Mouse (Mus musculus) embryonic fibroblast, embryonic 13.5 days (primary cell): Measurements from ENCODE around the gene Gga1. TPM values are rescaled to one million over a fixed set of nuclear protein-coding genes. Genes with fewer than 3 reads are reported as not detected.

Experiments
- H3K27ac ChIP-seq: 2 replicates; pipeline ENCODE4 v1.5.1; 2012; ENCODE audit warnings: low read length, control low read depth, inconsistent platforms; ENCODE audit not compliant: insufficient read depth
- H3K4me1 ChIP-seq: 2 replicates; pipeline ENCODE4 v1.6.1; 2011; ENCODE audit warnings: low read length; ENCODE audit not compliant: control insufficient read depth, insufficient read depth
- H3K4me3 ChIP-seq: 2 replicates; pipeline ENCODE4 v1.5.1; 2011; ENCODE audit warnings: mild to moderate bottlenecking, control low read depth, low read length; ENCODE audit not compliant: insufficient read depth
- CTCF ChIP-seq: IDR thresholded peaks from 2 replicates; pipeline ENCODE4 v1.5.1; 2011; ENCODE audit warnings: mild to moderate bottlenecking, control low read depth, low read length, moderate library complexity, borderline replicate concordance; ENCODE audit not compliant: insufficient read depth
- POLR2A ChIP-seq: IDR thresholded peaks from 2 replicates; pipeline ENCODE4 v1.6.1; 2011; ENCODE audit warnings: low read depth, mild to moderate bottlenecking, control low read depth, low read length, moderate library complexity
- polyA plus RNA-seq: library from polyadenylated mRNA; stranded (reverse); fragments of >200 nt; gene quantifications from 2 replicates; pipeline ENCODE4 v1.2.4, GENCODE M21; 2011; ENCODE audit warnings: low read depth; ENCODE audit not compliant: missing spikeins, insufficient read length

The Gga1 gene
- 33.1 and 33.2 TPM in 2 replicates for polyA plus RNA-seq

- H3K4me3 ChIP-seq: peak within 1 kb of the TSS; percentile 62
- peak within 1 kb of the TSS; percentile 94 for H3K27ac ChIP-seq
- TF ChIP-seq POLR2A (peak; percentile 68), CTCF (no peak)
- H3K4me1 ChIP-seq: no peaks in the 10 kb centered on the region
Observed at GRCm38 (mm10) chr15:78876991-78877809, at the start of gene Gga1. Gga1 (plus strand) TSS chr15:78877190.

- no peak overlapping the region for H3K27ac ChIP-seq
- TF ChIP-seq POLR2A (no peak), CTCF (no peak; the same call in 1 of the 2 replicates)
- no peak overlapping the region for H3K4me3 ChIP-seq
- H3K4me1 ChIP-seq: no peaks in the 10 kb centered on the region
Observed at GRCm38 (mm10) chr15:78828315-78828714, 48.7 kb upstream of the Gga1 start.

GRCm38 (mm10) chr15:78829636-78830035 lies 47.4 kb upstream of the Gga1 start:
- Histone ChIP-seq H3K4me3 (no peak overlapping the region), H3K4me1 (no peaks in the 10 kb centered on the region), H3K27ac (no peak overlapping the region)
- TF ChIP-seq CTCF (peak; percentile 24; the same call in 1 of the 2 replicates), POLR2A (no peak)

GRCm38 (mm10) chr15:78830742-78831719 lies 46.0 kb upstream of the Gga1 start:
- no peak overlapping the region for H3K27ac ChIP-seq
- TF ChIP-seq CTCF (no peak), POLR2A (no peak)
- H3K4me1 ChIP-seq: peaks cover 6% of the 10 kb centered on the region
- H3K4me3 ChIP-seq: no peak overlapping the region

GRCm38 (mm10) chr15:78831720-78832657 lies 45.0 kb upstream of the Gga1 start:
- no peak overlapping the region for H3K4me3 ChIP-seq
- H3K4me1 ChIP-seq: peaks cover 11% of the 10 kb centered on the region
- TF ChIP-seq POLR2A (no peak), CTCF (no peak)
- no peak overlapping the region for H3K27ac ChIP-seq

- Histone ChIP-seq H3K4me1 (peaks cover 11% of the 10 kb centered on the region), H3K27ac (peak overlapping the region; percentile 74), H3K4me3 (no peak overlapping the region)
- TF ChIP-seq POLR2A: no peak
- TF ChIP-seq CTCF: no peak
Observed at GRCm38 (mm10) chr15:78832701-78833123, 44.3 kb upstream of the Gga1 start.

- peaks cover 11% of the 10 kb centered on the region for H3K4me1 ChIP-seq
- TF ChIP-seq POLR2A (no peak), CTCF (no peak)
- H3K27ac ChIP-seq: peak overlapping the region; percentile 74
- no peak overlapping the region for H3K4me3 ChIP-seq
Observed at GRCm38 (mm10) chr15:78833582-78833981, 43.4 kb upstream of the Gga1 start.

GRCm38 (mm10) chr15:78834233-78835005 lies 42.6 kb upstream of the Gga1 start:
- no peak for TF ChIP-seq CTCF
- TF ChIP-seq POLR2A: no peak
- Histone ChIP-seq H3K4me3 (no peak overlapping the region), H3K4me1 (peaks cover 11% of the 10 kb centered on the region), H3K27ac (peak overlapping the region; percentile 74)
